Mouse (Mus musculus): ENCODE measurements around the gene Ccdc6. TPM values are rescaled to one million over a fixed set of nuclear protein-coding genes. Genes with fewer than 3 reads are reported as not detected.

Ccdc6 gene
- total and polyA plus RNA-seq, 3 experiments, result 25.4 to 143 (median 42.0) TPM

- TF ChIP-seq JUND (IDR thresholded peaks at IDR 0.05; ENCODE audit: low read depth, low read length) (no peak), KAT2A (conservative IDR thresholded peaks at IDR 0.05; ENCODE audit: low read depth, low read length) (no peak), TBP (IDR thresholded peaks at IDR 0.05; ENCODE audit: low read depth, low read length) (no peak), NELFE (IDR thresholded peaks at IDR 0.05; ENCODE audit: low read depth, low read length) (no peak), ZC3H11A (IDR thresholded peaks at IDR 0.05; ENCODE audit: low read depth, low read length) (no peak), MAX (IDR thresholded peaks at IDR 0.05; ENCODE audit: low read length) (no peak), SIN3A (IDR thresholded peaks at IDR 0.05; ENCODE audit: low read length) (no peak), CHD1 (IDR thresholded peaks at IDR 0.05; ENCODE audit: low read depth, low read length) (no peak), POLR2AphosphoS5 (IDR thresholded peaks at IDR 0.05; ENCODE audit: borderline replicate concordance, low read depth, low read length) (no peak), MEF2A (IDR thresholded peaks at IDR 0.05; ENCODE audit: extremely low read depth, insufficient replicate concordance, low read depth, low read length, poor library complexity, severe bottlenecking) (no peak), MYB (IDR thresholded peaks at IDR 0.05; ENCODE audit: low read depth, low read length) (no peak), MXI1 (IDR thresholded peaks at IDR 0.05; ENCODE audit: low read depth, low read length) (no peak), GABPA (IDR thresholded peaks at IDR 0.05; ENCODE audit: low read depth, low read length) (no peak), E2F4 (IDR thresholded peaks at IDR 0.05; ENCODE audit: borderline replicate concordance, low read depth, low read length) (no peak), ZMIZ1 (IDR thresholded peaks at IDR 0.05; ENCODE audit: low read depth, low read length) (no peak), CTCF (IDR thresholded peaks at IDR 0.05 in 2 of 3, conservative IDR thresholded peaks at IDR 0.05 in 1 of 3; ENCODE audit: control insufficient read depth in 1 of 3, insufficient read depth in 1 of 3, low read depth in 2 of 3, low read length in 3 of 3, poor library complexity in 1 of 3, severe bottlenecking in 1 of 3) (no peak), ELF1 (IDR thresholded peaks at IDR 0.05; ENCODE audit: low read depth, low read length) (no peak), CHD2 (IDR thresholded peaks at IDR 0.05; ENCODE audit: low read length) (no peak)
- DNase-seq (ENCODE audit: low read depth, low spot score), result no peak
- Histone ChIP-seq H3K27me3 (ENCODE audit: control insufficient read depth in 1 of 2, insufficient read depth in 2 of 2, low read length in 2 of 2) (no peaks in the 10 kb centered on the region), H3K4me3 (ENCODE audit: control insufficient read depth in 1 of 2, insufficient read depth in 1 of 2, low read depth in 2 of 2, low read length in 2 of 2) (no peak overlapping the region), H3K9ac (ENCODE audit: control insufficient read depth, low read depth, low read length, poor library complexity, severe bottlenecking) (no peak overlapping the region), H3K27ac (ENCODE audit: control insufficient read depth, low read depth, low read length) (no peak overlapping the region), H3K4me1 (ENCODE audit: control insufficient read depth in 1 of 2, insufficient read depth in 2 of 2, low read length in 2 of 2) (peaks cover 10 to 38% of the 10 kb centered on the region in 2 experiments), H3K36me3 (ENCODE audit: control insufficient read depth in 1 of 2, insufficient read depth in 2 of 2, low read length in 2 of 2) (peaks cover 0 to 29% of the 10 kb centered on the region in 2 experiments; a peak in 2 of 4 replicates), H3K9me3 (replicated peaks; ENCODE audit: insufficient read depth, low read length) (no peaks in the 10 kb centered on the region), H3K79me2 (ENCODE audit: control insufficient read depth, insufficient read depth, low read length, poor library complexity) (peaks cover 46% of the 10 kb centered on the region)
These were observed 28.6 kb downstream of the Ccdc6 start for GRCm38 (mm10) chr10:70125491-70125890.

GRCm38 (mm10) chr10:70127273-70127672 is 30.4 kb downstream of the Ccdc6 start:
- Histone ChIP-seq H3K4me1 (ENCODE audit: control insufficient read depth in 1 of 2, insufficient read depth in 2 of 2, low read length in 2 of 2) (peaks cover 4 to 41% of the 10 kb centered on the region in 2 experiments), H3K9ac (ENCODE audit: control insufficient read depth, low read depth, low read length, poor library complexity, severe bottlenecking) (no peak overlapping the region), H3K4me3 (ENCODE audit: control insufficient read depth in 1 of 2, insufficient read depth in 1 of 2, low read depth in 2 of 2, low read length in 2 of 2) (no peak overlapping the region)

More at GRCm38 (mm10) chr10:70127273-70127672, 30.4 kb downstream of the Ccdc6 start:
- 0 out of 2 replicates have a peak, but pooled peaks have one; percentile 18 for TF ChIP-seq TAL1 (IDR thresholded peaks at IDR 0.05; ENCODE audit: low read length)
- TF ChIP-seq CTCF (IDR thresholded peaks at IDR 0.05 in 2 of 3, conservative IDR thresholded peaks at IDR 0.05 in 1 of 3; ENCODE audit: control insufficient read depth in 1 of 3, insufficient read depth in 1 of 3, low read depth in 2 of 3, low read length in 3 of 3, poor library complexity in 1 of 3, severe bottlenecking in 1 of 3), result no peak
- peak in 1 of 2 experiments; percentile 22; a peak in 1 of 4 replicates for TF ChIP-seq EP300 (IDR thresholded peaks at IDR 0.05; ENCODE audit: low read depth in 1 of 2, low read length in 2 of 2)
- Histone ChIP-seq H3K27me3 (ENCODE audit: control insufficient read depth in 1 of 2, insufficient read depth in 2 of 2, low read length in 2 of 2) (no peaks in the 10 kb centered on the region), H3K27ac (ENCODE audit: control insufficient read depth, low read depth, low read length) (peak overlapping the region; percentile 15; the same call in 1 of the 2 replicates), H3K36me3 (ENCODE audit: control insufficient read depth in 1 of 2, insufficient read depth in 2 of 2, low read length in 2 of 2) (peaks cover 0 to 38% of the 10 kb centered on the region in 2 experiments; a peak in 2 of 4 replicates), H3K9me3 (replicated peaks; ENCODE audit: insufficient read depth, low read length) (no peaks in the 10 kb centered on the region), H3K79me2 (ENCODE audit: control insufficient read depth, insufficient read depth, low read length, poor library complexity) (peaks cover 46% of the 10 kb centered on the region)
- peak; percentile 24 for DNase-seq (ENCODE audit: low read depth, low spot score)
